Mouse (Mus musculus): ENCODE measurements around the gene Zbtb38.

DNA sequence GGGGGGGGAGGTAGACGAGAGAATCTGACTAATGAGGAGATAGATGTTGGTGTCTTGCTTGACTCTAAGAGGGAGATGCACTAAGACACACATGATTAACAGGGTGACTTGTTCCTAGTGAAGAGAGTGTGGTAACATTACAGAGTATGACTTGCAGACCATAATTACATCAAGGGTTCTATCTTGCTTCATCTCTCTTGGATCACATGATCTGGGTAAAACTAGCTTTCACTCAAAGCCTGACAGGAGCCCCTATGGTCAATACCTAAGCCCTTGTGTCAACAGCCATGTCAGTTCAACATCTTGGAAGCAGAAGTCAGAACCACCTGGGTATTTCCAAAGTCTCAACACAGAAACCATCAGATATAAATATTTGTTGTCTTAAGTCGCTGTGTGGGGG, 39.9 kb upstream of the Zbtb38 start:
- TF ChIP-seq ZNF384 (IDR thresholded peaks at IDR 0.05; ENCODE audit: low read depth, low read length) (no peak), ZC3H11A (IDR thresholded peaks at IDR 0.05; ENCODE audit: borderline replicate concordance, low read depth, low read length) (no peak)
